Mouse (Mus musculus): ENCODE measurements around the gene Pcp2.
A peak's percentile ranks its signal among the peaks of the same experiment; 100 is the strongest.
"Not testable (repeated sequence)": the region's sequence is repeated elsewhere in the genome, so short reads cannot be mapped to it uniquely, and the experiment has no call there.

Gene Pcp2

DNA sequence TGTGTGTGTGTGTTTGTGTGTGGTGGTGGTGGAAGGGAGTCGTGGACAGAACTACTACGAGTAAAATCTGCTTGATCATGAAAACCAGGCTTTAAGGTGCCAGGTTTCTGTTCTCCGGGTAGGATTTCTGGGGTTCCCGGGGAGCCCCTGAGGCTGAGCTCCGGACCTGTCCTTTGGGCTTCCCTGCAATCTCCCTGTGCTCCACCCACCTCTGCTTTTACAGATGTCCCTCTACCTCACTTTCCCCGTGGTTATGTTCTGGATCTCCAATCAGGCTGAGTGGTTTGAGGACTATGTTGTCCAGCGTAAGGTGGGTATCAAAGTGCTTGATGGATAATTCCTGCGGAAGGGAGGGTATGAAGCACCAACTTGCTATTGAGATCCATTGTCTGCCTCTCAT is 3.2 kb downstream of the Pcp2 start:
- DNase-seq (ENCODE audit: inconsistent age in 2 of 2, low spot score in 1 of 2) = no peak

DNA sequence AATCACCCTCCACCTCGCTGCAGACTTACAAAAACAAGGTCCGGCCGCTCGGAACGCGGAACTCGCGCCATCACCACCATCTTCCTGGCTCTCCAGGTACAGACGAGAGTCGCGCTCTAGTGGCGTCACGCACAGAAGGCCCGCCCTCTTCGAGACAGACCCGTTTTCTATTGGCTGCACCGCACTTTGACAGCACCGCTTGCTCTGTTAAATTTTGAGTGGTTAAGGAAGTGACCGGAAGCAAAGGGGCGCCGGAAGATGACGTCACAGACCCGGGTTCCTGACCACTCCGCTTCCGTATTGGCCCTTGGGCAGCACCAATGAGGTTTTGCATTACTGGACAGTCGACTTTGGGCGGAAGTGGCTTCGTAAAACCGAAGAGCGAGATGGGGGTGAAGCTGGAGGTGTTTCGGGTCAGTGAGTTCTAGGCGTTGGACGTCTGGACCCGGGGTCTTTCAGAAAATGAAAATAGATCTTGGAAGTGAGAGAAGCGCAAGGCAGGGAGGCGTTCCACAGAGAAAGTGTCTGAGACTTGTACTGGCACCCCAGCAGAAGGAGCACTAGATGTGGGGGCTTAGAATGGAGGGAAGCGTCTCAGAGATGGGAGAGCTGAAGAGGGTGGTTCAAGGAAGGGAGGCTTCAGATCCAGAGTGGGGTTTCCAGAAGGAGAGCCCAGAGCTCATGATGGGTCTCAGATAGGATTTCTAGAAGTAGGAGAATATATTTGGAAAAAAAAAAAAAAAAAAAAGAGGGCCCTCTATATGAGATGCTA is 4.0 kb downstream of the Pcp2 start, which contains the start of the genes Xab2 and Pet100:
Gene Xab2, minus strand, starts transcription at position 118 of the 772 bp plus-strand sequence.
Gene Pet100, plus strand, starts transcription at position 350 of the 772 bp plus-strand sequence.
- peak; percentile 99 for DNase-seq (ENCODE audit: inconsistent age in 2 of 2, low spot score in 1 of 2)

- DNase-seq (ENCODE audit: inconsistent age in 2 of 2, low spot score in 1 of 2) = no peak
These were observed 15.6 kb downstream of the Pcp2 start for GRCm38 (mm10) chr8:3609816-3610150.

DNA sequence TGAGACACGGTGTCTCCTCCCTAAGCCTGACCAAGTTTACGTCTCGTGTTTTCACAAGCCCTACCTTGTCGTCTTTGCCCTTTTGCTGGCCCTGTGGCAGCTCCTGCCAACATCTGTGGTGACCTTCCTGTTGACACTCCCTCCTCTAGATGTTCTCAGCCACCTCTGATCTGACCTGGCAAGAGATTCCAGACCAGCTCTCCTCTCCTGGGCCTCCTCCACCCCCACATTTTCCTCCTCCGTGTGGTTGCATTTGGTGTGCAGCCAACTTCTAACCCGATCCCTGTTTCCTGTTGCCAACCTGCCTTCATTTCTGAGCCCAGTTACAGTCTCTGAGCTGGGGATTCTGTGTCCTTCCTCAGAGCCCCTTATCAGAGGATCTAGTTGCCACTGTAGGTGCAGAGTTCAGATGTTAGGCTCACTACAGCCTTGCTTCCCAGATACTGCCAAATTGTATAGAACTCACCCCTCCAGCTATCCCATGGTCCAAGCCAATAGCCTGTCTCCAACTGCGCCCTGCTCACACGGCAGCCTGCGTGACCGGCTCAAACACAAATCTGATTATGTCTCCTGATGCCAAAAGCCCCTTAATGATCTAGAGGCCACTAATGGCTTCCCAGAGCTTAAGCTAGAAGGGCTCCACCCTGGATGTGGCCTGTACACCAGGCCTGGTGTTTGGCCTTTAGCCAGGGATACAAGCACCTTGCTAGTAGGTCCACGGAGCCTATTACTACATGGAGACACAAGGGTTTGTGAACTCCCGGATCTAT is 16.1 kb downstream of the Pcp2 start:
- peak in 1 of 2 experiments; percentile 72 for DNase-seq (ENCODE audit: inconsistent age in 2 of 2, low spot score in 1 of 2)

GRCm38 (mm10) chr8:3607822-3608221 is 17.5 kb downstream of the Pcp2 start:
- no peak for DNase-seq (ENCODE audit: inconsistent age in 2 of 2, low spot score in 1 of 2)

DNA sequence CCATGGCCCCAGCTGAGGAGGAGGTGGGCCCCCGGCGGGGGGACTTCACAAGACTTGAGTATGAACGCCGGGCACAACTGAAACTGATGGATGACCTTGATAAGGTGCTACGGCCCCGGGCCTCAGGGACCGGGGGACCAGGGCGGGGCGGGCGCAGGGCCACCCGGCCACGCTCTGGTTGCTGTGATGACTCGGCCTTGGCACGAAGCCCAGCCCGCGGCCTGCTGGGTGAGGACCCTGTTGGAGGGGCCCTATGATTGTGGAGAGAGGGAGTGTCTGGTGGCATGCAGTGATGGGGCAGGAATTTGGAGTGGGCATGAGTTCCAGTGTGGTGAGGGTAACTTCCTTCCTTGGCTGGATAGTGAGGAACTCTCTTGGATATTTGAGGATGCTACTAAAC is 18.8 kb downstream of the Pcp2 start:
- peak; percentile 41 to 58 for DNase-seq (ENCODE audit: inconsistent age in 2 of 2, low spot score in 1 of 2)

DNA sequence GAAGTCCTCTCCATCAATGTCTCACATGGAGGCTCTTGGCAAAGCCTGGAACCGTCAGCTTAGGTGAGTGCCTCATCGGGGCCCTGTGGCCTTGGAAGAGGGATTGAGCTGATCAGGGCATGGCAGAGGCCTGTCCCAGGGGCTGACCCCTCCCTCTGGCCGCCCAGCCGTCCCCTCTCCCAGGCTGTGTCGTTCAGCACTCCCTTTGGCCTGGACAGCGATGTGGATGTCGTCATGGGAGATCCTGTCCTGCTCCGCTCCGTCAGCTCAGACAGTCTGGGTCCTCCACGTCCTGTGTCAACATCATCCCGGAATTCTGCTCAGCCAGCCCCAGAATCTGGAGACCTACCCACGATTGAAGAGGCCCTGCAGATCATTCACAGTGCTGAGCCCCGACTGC is 21.9 kb downstream of the Pcp2 start:
- no peak for DNase-seq (ENCODE audit: inconsistent age in 2 of 2, low spot score in 1 of 2)

DNA sequence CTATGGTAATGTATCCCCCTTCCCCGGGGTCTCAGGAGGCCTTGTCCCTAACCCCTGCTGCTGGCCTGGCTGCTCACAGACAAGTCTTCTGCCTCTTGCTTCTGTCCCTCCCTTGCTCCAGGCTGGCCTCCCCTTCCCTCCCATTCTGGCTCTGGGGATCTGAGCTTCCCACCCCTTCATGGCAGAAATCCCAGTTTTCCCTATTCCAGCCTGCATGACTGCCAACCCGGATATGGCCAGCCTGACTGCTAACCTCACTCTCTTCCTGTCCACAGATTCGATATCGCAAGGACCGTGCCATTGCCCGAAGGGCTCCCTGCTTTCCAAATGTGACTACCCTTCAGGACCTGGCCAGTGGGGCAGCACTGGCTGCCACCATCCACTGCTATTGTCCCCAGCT is 24.9 kb downstream of the Pcp2 start:
- no peak for DNase-seq (ENCODE audit: inconsistent age in 2 of 2, low spot score in 1 of 2)

DNA sequence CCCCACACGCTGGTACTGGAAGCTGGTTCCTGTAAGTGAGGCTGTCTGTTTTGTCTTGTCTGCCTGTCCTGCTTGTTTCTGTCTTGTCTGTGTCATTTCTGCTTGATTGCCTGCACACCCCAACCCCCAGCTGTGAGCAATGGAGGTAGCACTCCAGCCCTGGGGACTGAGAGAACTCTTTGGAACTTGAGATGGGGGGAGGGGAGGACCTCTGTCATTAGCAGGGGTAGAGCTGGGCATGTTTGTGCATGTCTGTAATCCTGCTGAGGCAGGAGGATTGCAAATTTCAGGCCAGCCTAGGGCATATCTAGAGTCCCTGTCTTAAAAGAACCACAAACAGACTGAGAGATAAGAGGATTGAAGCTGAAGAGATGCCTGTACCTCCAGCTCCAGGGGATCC is 26.1 kb downstream of the Pcp2 start:
- DNase-seq (ENCODE audit: inconsistent age in 2 of 2, low spot score in 1 of 2) = no peak

- DNase-seq (ENCODE audit: inconsistent age in 2 of 2, low spot score in 1 of 2) = no peak
These were observed 27.3 kb downstream of the Pcp2 start for GRCm38 (mm10) chr8:3598054-3598453.

DNA sequence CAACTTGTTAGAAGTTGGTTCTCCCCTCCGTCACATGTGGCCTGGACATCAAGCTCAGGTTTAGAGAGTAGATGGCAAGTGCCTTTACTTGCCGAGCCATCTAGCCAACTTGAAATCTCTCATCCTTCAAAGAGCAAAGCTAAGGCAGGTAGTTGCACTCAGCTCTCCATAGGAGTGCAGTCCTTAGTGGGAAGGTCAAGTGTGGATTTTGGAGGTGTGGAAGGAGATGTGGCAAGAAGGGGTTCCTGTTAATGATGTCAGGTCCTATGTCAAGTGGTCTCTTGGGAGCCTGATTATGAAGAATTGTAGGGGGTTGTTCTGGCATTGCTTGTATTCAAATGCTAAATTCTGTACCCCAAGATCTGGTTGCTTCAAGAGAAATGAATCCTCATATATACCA is 30.9 kb downstream of the Pcp2 start:
- no peak for DNase-seq (ENCODE audit: inconsistent age in 2 of 2, low spot score in 1 of 2)

- DNase-seq (ENCODE audit: inconsistent age in 2 of 2, low spot score in 1 of 2) = peak; percentile 45 to 68
These were observed 31.9 kb downstream of the Pcp2 start for GRCm38 (mm10) chr8:3593470-3593869.

DNA sequence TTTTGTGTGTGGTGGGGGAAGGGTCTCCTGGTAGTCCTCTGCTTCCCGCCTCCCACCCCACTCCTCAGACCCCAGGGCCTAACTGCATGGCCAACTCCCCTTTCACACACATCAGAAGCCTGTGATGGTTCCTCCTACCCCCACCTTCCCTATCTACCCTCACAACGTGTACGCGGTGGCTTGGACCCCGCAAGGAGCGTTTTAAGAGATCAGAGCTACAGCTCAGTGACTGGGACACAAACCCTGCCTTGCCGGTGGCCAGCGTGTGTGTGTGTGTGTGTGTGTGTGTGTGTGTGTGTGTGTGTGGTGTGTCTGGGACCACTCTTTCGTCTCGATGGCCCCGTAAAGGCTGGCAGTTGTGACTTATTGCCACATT is 37.1 kb downstream of the Pcp2 start:
- DNase-seq (ENCODE audit: inconsistent age in 2 of 2, low spot score in 1 of 2) = no peak

DNA sequence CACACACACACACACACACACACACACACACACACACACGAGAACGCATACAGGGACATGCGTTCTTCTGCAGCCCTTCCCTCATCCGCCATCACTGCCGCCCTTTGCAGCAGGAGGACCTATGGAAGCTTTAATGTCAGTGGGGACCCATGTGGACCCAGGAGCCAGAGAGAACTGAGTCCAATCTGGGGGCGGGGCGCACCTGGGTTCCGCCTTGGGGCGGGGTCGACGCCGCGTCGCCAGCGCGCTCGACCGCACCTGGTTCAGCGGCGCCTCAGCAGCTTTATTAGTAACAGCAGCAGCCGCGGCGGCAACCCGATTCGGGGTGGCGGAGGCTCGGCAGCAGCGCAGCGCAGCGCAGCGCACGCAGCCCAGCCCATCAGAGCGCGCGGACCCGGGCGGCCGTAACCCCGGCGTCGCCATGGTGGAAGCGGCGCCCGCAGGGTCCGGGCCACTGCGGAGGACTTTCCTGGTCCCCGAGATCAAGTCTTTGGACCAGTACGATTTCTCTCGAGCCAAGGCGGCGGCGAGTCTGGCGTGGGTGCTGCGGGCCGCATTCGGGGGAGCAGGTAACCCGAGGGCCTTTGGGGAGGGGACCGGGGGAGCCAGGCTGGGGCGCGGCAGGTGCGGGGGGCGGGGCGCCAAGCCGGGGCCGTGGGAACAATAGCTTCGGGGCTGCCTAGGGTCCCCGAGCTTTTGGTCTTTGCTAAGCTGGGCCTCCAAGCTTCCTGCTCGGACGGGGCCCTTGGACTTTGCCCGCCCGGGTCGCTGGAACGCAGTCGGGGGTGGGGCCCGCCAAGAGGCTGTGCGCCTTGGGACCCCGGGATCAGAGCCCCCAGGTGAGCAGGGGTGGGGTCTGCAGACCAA is 37.7 kb downstream of the Pcp2 start:
- peak; percentile 67 to 79 for DNase-seq (ENCODE audit: inconsistent age in 2 of 2, low spot score in 1 of 2)

DNA sequence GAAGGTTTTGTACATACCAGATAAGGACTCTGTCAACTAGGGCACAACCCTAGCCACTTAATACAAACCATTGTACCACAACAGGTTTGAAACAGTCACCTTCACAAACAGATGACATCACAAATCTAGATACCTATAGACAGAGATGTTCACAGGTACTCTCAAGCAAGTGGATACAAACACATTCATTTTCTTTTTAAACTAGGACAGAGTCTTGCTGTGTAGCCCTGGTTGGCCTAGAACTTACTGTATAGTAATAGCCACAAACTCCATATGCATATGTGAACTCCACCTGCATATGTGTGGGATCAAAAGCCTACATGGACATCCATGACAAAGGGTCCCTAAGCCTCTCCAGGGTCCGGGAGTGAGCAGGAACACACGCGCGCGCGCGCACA is 38.4 kb downstream of the Pcp2 start, which contains the start of gene Camsap3:
Gene Camsap3, plus strand, starts transcription at position 301 of the 398 bp plus-strand sequence.
- no peak for DNase-seq (ENCODE audit: inconsistent age in 2 of 2, low spot score in 1 of 2)

DNA sequence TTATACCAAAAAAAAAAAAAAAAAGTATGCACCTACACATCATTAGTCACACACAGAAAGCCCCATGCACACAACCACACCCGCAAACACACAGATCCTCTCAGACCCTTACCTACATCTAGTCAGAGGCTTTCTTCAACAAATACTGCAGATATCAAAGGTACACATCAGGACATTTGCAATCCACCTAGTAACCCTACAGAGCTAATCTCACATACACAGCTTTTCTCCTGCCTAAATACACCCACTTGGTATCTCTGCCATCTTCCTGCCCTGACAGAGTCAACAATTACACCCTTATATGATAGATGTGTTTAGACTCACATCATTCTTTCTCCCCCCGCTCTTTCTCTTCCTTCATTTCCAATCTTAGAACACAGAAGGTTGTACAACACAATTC is 38.9 kb downstream of the Pcp2 start:
- no peak for DNase-seq (ENCODE audit: inconsistent age in 2 of 2, low spot score in 1 of 2)

DNA sequence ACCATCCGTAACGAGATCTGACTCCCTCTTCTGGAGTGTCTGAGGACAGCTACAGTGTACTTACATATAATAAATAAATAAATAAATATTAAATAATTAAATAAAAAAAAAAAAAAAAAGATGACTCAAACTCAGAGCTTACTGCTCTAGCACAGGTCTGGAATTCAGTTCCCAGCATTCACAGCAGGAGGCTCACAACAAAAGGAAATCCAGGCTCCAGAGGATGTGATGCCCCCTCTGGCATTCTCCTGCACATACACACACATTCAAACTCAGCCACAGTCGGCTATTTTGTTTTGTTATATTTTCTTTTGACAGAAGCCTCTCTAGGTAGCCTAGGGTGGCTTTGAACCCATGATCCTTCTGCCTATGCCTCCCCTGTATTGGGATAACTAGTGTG is 43.4 kb downstream of the Pcp2 start:
- DNase-seq (ENCODE audit: inconsistent age in 2 of 2, low spot score in 1 of 2) = not testable (repeated sequence)

DNA sequence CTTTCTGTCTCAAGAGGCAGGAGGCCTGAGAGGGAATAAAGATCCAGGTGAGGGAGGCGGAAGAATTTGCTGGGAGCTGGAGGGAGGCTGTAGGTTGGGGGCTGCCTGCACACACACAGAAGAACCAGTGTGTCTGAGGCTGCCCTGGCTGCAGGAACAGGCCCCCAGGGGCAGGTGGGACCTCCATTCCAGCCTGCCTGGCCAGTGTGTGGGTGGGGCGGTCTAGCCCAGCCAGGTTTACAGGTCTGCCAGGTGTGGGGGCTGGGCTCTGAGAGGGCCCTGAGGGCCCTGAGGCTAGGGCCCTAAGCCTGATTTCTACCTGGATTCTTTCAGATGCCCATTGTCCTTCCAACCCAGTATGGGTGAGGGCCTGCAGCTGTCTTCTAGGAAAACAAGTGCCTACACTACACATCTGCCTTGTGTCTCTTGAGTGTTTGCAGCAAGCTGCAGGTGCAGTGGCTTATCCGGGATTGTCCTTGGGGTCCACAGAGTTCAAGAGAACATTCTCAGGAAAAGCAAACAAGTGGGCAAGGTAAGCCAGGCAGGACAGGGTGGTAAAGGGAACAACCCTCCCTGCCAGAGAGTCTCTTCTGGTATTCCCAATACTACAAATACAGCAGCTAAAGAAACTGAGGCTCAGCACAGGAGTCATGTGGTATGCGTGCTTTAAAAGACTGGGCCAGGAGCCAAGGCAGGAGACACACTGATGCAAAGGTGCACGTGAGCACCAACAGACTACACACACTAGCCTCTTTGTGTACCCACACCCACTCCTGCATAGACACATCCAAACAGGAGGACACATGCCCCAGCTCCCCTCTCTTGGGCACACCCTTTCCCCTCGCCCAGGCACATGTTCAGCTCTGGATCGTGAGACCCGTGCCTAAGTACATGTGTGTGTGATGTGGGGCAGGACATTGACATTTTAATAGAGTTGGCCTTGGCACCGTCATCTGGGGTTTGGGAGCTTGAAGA is 45.7 kb downstream of the Pcp2 start:
- DNase-seq (ENCODE audit: inconsistent age in 2 of 2, low spot score in 1 of 2) = no peak

DNA sequence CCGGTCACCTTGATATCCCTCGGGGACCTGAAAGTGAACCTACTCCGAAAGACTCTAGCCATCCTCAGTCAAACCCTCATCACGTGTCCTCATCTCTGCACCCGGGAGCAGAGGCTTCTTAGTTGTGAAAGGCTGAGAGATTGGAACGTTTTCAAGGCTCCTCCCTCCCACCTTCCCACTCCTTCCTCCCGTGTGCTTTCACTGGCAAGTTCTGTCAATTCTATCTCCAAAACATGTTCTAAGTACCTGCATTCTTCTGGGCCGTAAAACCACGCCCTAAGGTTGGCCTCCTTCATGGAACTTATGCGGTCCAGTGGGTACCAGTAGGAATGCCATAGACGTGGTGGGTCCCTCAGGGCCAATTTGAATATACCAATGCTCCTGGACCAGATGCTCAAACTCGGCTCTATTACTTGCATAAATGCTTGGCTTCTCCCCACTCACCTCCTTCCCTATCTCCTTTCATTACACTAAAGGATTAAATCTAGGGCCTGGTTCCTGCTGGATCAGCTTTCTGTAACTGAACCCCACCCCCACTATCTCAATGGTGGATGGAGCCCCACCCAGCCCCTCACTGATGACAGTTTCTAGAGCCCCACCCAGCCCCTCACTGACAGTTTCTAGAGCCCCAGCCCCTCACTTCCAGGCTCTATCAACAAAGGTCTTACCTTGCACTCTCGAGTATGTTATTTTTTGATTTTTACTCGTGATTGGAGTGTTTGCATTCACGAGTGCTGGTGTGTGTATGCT is 49.0 kb downstream of the Pcp2 start:
- no peak for DNase-seq (ENCODE audit: inconsistent age in 2 of 2, low spot score in 1 of 2)

DNA sequence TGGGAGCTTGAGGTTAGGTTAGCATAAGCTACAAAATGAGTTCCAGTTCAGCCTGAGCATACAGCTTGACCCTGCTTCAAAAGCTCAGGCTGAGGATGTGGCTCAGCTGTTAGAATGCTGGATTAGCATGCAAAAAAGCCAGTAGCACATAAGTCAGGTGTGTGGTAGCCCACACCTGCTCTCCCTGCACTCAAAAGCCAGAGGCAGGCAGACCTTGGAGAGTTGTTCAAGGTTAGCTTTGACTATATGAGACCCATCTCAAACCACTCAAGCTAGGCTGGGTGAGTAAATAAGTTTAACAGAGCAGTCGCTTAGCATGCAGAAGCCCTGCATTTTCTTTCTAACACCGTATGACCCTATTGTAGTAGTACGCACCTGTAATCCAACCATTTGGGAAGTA is 50.8 kb downstream of the Pcp2 start:
- no peak for DNase-seq (ENCODE audit: inconsistent age in 2 of 2, low spot score in 1 of 2)

Measured in adrenal gland, adult (tissue).